Mouse (Mus musculus) testis, adult 2 months (tissue): ENCODE data around the gene Caskin1.
A peak's percentile ranks its signal among the peaks of the same experiment; 100 is the strongest.

Source experiments
- CTCF ChIP-seq: fragments of 200-500 bp; IDR thresholded peaks from 2 replicates; pipeline ENCODE4 v1.5.1; 2012; ENCODE audit warnings: low read depth, mild to moderate bottlenecking, inconsistent platforms, low read length, moderate library complexity; ENCODE audit not compliant: control insufficient read depth, insufficient read depth, insufficient replicate concordance
- POLR2A ChIP-seq: fragments of 200-500 bp; IDR thresholded peaks from 2 replicates; pipeline ENCODE4 v1.6.1; 2012; ENCODE audit warnings: low read depth, mild to moderate bottlenecking, inconsistent platforms, low read length, moderate library complexity; ENCODE audit not compliant: control insufficient read depth

- TF ChIP-seq CTCF (peak; percentile 17; the same call in 1 of the 2 replicates), POLR2A (peak; percentile 88)
Observed at GRCm38 (mm10) chr17:24454756-24455522, 33.5 kb upstream of the Caskin1 start.
